Mouse (Mus musculus) adipocyte (in vitro differentiated cells): Measurements from ENCODE around the gene Gm21783.
"Not testable (repeated sequence)": the region's sequence is repeated elsewhere in the genome, so short reads cannot be mapped to it uniquely, and the experiment has no call there.

Source experiments
- DNase-seq: peaks from one replicate; pipeline ENCODE4 v3.0.0-alpha.2; 2016; ENCODE audit warnings: low spot score

Gene Gm21783

GRCm38 (mm10) chrY:44981163-44981562, at the start of gene Gm21783:
Gene Gm21783 (minus strand): TSS chrY:44981263.
- DNase-seq = not testable (repeated sequence)
